Mouse (Mus musculus): Measurements from ENCODE around the gene Arsg. TPM values are rescaled to one million over a fixed set of nuclear protein-coding genes. Genes with fewer than 3 reads are reported as not detected.

Arsg gene
- polyA plus RNA-seq, 1 experiment from 2014 or later, result 3.6 TPM

- Histone ChIP-seq H3K9ac (ENCODE audit: low read length) (no peak overlapping the region), H3K27me3 (ENCODE audit: control insufficient read depth, insufficient read depth, low read length) (no peaks in the 10 kb centered on the region), H3K9me3 (replicated peaks; ENCODE audit: control insufficient read depth, low read length) (no peaks in the 10 kb centered on the region), H3K4me2 (ENCODE audit: low read depth, low read length) (no peak overlapping the region), H3K36me3 (ENCODE audit: control insufficient read depth, insufficient read depth) (peaks cover 22% of the 10 kb centered on the region), H3K4me1 (ENCODE audit: control insufficient read depth, insufficient read depth, low read length) (no peaks in the 10 kb centered on the region; the same call in 1 of the 2 replicates), H3K27ac (ENCODE audit: low read length) (no peak overlapping the region), H3K4me3 (ENCODE audit: low read length) (no peak overlapping the region)
- no peak for ATAC-seq (replicated peaks; ENCODE audit: extremely low read depth, insufficient read depth, low FRiP score)
- WGBS, result 63% methylated on average over 2 of the region's 2 CpGs
These were observed 101.4 kb downstream of the Arsg start for GRCm38 (mm10) chr11:109574604-109575003.

DNA sequence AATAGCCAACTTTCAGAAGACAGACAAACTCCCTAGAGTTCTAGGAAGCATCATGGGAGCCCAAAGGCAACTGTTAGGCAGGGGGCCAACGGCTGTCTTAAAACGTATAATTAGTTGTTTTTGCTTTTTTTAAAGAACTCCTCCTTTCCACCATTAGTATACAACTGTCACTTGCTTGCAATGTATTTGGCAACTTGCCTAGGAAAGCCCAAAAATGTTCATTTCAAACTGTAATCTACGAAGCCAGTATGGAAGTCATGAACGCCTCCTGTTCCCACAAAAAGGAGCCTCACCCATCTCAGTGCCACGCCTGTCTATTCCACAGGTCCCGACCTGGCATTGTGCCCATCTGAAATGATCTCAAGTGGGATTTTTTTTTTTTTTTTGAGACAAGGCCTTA lies 102.7 kb downstream of the Arsg start:
- H3K4me3 ChIP-seq (ENCODE audit: low read length), result no peak overlapping the region
- H3K36me3 ChIP-seq (ENCODE audit: control insufficient read depth, insufficient read depth), result peaks cover 30% of the 10 kb centered on the region
- no peaks in the 10 kb centered on the region for H3K4me1 ChIP-seq (ENCODE audit: control insufficient read depth, insufficient read depth, low read length)
- 79% methylated on average over 6 of the region's 6 CpGs for WGBS
- no peak overlapping the region for H3K27ac ChIP-seq (ENCODE audit: low read length)
- no peaks in the 10 kb centered on the region for H3K27me3 ChIP-seq (ENCODE audit: control insufficient read depth, insufficient read depth, low read length)
- no peak for ATAC-seq (replicated peaks; ENCODE audit: extremely low read depth, insufficient read depth, low FRiP score)
- no peak overlapping the region for H3K4me2 ChIP-seq (ENCODE audit: low read depth, low read length)
- no peaks in the 10 kb centered on the region for H3K9me3 ChIP-seq (replicated peaks; ENCODE audit: control insufficient read depth, low read length)
- no peak overlapping the region for H3K9ac ChIP-seq (ENCODE audit: low read length)

GRCm38 (mm10) chr11:109578536-109578935 lies 105.4 kb downstream of the Arsg start:
- no peaks in the 10 kb centered on the region for H3K9me3 ChIP-seq (replicated peaks; ENCODE audit: control insufficient read depth, low read length)
- H3K27me3 ChIP-seq (ENCODE audit: control insufficient read depth, insufficient read depth, low read length), result no peaks in the 10 kb centered on the region
- no peaks in the 10 kb centered on the region for H3K4me1 ChIP-seq (ENCODE audit: control insufficient read depth, insufficient read depth, low read length)
- H3K4me2 ChIP-seq (ENCODE audit: low read depth, low read length), result no peak overlapping the region
- H3K4me3 ChIP-seq (ENCODE audit: low read length), result no peak overlapping the region
- WGBS, result 70% methylated on average over 3 of the region's 3 CpGs
- no peak for ATAC-seq (replicated peaks; ENCODE audit: extremely low read depth, insufficient read depth, low FRiP score)
- H3K9ac ChIP-seq (ENCODE audit: low read length), result no peak overlapping the region
- peaks cover 31% of the 10 kb centered on the region for H3K36me3 ChIP-seq (ENCODE audit: control insufficient read depth, insufficient read depth)
- H3K27ac ChIP-seq (ENCODE audit: low read length), result no peak overlapping the region

GRCm38 (mm10) chr11:109579999-109580398 lies 106.8 kb downstream of the Arsg start:
- H3K27me3 ChIP-seq (ENCODE audit: control insufficient read depth, insufficient read depth, low read length), result no peaks in the 10 kb centered on the region
- H3K4me2 ChIP-seq (ENCODE audit: low read depth, low read length), result no peak overlapping the region
- H3K36me3 ChIP-seq (ENCODE audit: control insufficient read depth, insufficient read depth), result peaks cover 31% of the 10 kb centered on the region
- H3K9ac ChIP-seq (ENCODE audit: low read length), result no peak overlapping the region
- no peak for ATAC-seq (replicated peaks; ENCODE audit: extremely low read depth, insufficient read depth, low FRiP score)
- no peak overlapping the region for H3K27ac ChIP-seq (ENCODE audit: low read length)
- 92% methylated on average over 9 of the region's 9 CpGs for WGBS
- H3K9me3 ChIP-seq (replicated peaks; ENCODE audit: control insufficient read depth, low read length), result no peaks in the 10 kb centered on the region
- H3K4me1 ChIP-seq (ENCODE audit: control insufficient read depth, insufficient read depth, low read length), result no peaks in the 10 kb centered on the region
- H3K4me3 ChIP-seq (ENCODE audit: low read length), result no peak overlapping the region

DNA sequence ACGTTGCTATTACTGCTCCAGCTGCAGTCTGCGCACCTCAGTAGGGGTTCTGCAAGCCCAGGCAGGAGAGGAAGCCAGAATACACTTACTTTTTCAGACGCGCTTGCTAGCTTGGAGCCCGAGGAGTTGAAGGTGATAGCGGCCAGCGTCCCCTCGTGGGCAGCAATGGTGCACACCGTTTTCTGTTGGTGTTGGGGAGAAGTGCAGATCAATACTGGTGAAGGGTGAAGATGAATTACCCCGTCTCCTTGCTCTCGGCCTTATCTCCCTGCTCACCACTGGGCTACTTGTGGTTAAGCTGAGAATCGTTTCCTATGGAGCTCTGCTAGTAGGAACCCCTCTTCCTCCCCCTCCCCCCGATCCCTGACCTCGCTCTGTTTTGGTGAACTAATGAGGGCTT lies 110.8 kb downstream of the Arsg start:
- no peak for ATAC-seq (replicated peaks; ENCODE audit: extremely low read depth, insufficient read depth, low FRiP score)
- Histone ChIP-seq H3K4me3 (ENCODE audit: low read length) (no peak overlapping the region), H3K36me3 (ENCODE audit: control insufficient read depth, insufficient read depth) (peaks cover 21% of the 10 kb centered on the region), H3K4me1 (ENCODE audit: control insufficient read depth, insufficient read depth, low read length) (peaks cover 15% of the 10 kb centered on the region), H3K4me2 (ENCODE audit: low read depth, low read length) (no peak overlapping the region), H3K27ac (ENCODE audit: low read length) (no peak overlapping the region), H3K9ac (ENCODE audit: low read length) (no peak overlapping the region), H3K27me3 (ENCODE audit: control insufficient read depth, insufficient read depth, low read length) (no peaks in the 10 kb centered on the region), H3K9me3 (replicated peaks; ENCODE audit: control insufficient read depth, low read length) (no peaks in the 10 kb centered on the region)
- 69% methylated on average over 14 of the region's 14 CpGs for WGBS

DNA sequence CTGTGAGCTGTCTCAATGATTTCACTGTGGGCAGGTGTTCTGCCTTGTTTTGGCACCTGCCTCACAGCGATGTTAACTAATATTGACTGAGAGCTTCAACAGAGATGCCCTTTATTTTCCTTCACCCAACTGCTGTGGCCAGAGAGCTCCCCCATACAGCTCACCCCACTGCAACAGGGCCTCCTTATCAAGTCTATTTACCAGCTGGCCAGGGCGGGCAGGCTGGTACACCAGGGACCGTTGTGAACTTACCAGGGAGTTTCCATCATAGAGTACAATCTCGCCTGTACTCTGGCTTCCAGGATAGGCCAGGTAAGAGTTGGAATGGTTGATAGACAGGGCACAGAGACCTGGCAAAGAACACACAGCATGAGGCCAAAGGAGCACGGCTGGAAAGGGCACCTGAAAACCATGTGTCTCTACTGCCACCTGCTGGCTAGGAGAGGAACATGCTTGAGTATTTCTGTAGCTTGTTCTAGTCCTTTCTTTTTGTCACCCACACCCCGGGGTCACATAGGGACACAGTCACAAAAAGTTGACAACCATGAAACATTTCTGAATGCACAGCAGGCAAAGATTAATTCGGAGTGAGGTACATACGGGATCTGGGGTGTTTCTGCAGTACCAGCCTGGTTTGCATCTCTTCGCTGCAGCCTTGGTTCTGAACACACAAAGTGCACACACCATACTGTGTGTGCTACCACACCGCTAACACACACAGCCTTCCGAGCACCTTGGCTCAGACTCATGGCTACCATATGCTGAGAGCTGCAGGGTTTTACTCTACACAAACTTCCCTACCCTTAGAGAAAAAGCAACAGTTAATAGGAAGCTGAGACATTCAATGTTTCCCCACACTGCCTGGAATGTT lies 111.9 kb downstream of the Arsg start:
- H3K4me2 ChIP-seq (ENCODE audit: low read depth, low read length), result no peak overlapping the region

GRCm38 (mm10) chr11:109586424-109586823 lies 113.2 kb downstream of the Arsg start:
- WGBS, result 70% methylated on average over 2 of the region's 2 CpGs
- no peaks in the 10 kb centered on the region for H3K9me3 ChIP-seq (replicated peaks; ENCODE audit: control insufficient read depth, low read length)
- H3K36me3 ChIP-seq (ENCODE audit: control insufficient read depth, insufficient read depth), result peaks cover 9% of the 10 kb centered on the region
- no peak overlapping the region for H3K4me3 ChIP-seq (ENCODE audit: low read length)
- peaks cover 25% of the 10 kb centered on the region for H3K4me1 ChIP-seq (ENCODE audit: control insufficient read depth, insufficient read depth, low read length)
- H3K27ac ChIP-seq (ENCODE audit: low read length), result no peak overlapping the region
- ATAC-seq (replicated peaks; ENCODE audit: extremely low read depth, insufficient read depth, low FRiP score), result no peak
- no peak overlapping the region for H3K4me2 ChIP-seq (ENCODE audit: low read depth, low read length)
- no peaks in the 10 kb centered on the region for H3K27me3 ChIP-seq (ENCODE audit: control insufficient read depth, insufficient read depth, low read length)
- no peak overlapping the region for H3K9ac ChIP-seq (ENCODE audit: low read length)

More for the DNA sequence above, 111.9 kb downstream of the Arsg start:
- no peak overlapping the region for H3K27ac ChIP-seq (ENCODE audit: low read length)
- H3K27me3 ChIP-seq (ENCODE audit: control insufficient read depth, insufficient read depth, low read length), result no peaks in the 10 kb centered on the region
- H3K9me3 ChIP-seq (replicated peaks; ENCODE audit: control insufficient read depth, low read length), result no peaks in the 10 kb centered on the region
- peaks cover 14% of the 10 kb centered on the region for H3K36me3 ChIP-seq (ENCODE audit: control insufficient read depth, insufficient read depth)
- 48% methylated on average over 11 of the region's 11 CpGs for WGBS
- H3K4me1 ChIP-seq (ENCODE audit: control insufficient read depth, insufficient read depth, low read length), result peaks cover 22% of the 10 kb centered on the region
- no peak overlapping the region for H3K4me3 ChIP-seq (ENCODE audit: low read length)
- ATAC-seq (replicated peaks; ENCODE audit: extremely low read depth, insufficient read depth, low FRiP score), result no peak
- H3K9ac ChIP-seq (ENCODE audit: low read length), result no peak overlapping the region

DNA sequence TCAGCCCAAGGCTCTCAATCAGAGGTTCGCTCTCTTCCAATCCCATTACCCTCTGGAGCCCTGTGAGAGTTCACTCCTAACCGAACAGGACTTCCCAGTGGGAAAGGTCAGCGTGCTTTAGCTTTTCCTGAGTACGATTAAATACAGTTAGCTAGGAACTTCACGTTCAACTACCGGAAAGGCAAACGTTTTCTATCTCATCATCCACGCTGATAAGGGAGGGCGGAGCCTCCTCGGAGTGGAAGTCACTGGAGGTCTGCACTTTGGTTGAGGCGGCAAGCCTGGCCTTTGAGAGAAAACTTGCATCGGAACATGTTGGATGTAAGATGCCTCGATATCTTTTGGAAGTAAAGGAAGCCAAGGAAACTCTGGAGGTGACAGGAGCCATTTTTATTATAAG lies 113.8 kb downstream of the Arsg start:
- peaks cover 25% of the 10 kb centered on the region for H3K4me1 ChIP-seq (ENCODE audit: control insufficient read depth, insufficient read depth, low read length)
- H3K9me3 ChIP-seq (replicated peaks; ENCODE audit: control insufficient read depth, low read length), result no peaks in the 10 kb centered on the region
- no peak overlapping the region for H3K9ac ChIP-seq (ENCODE audit: low read length)
- peak overlapping the region; percentile 16 for H3K4me2 ChIP-seq (ENCODE audit: low read depth, low read length)
- no peaks in the 10 kb centered on the region for H3K27me3 ChIP-seq (ENCODE audit: control insufficient read depth, insufficient read depth, low read length)
- WGBS, result 31% methylated on average over 13 of the region's 13 CpGs
- 0 out of 2 replicates have a peak, but pooled peaks have one; percentile 9 for ATAC-seq (replicated peaks; ENCODE audit: extremely low read depth, insufficient read depth, low FRiP score)
- peaks cover 6% of the 10 kb centered on the region for H3K36me3 ChIP-seq (ENCODE audit: control insufficient read depth, insufficient read depth)
- H3K27ac ChIP-seq (ENCODE audit: low read length), result peak overlapping the region; percentile 82
- no peak overlapping the region for H3K4me3 ChIP-seq (ENCODE audit: low read length)

DNA sequence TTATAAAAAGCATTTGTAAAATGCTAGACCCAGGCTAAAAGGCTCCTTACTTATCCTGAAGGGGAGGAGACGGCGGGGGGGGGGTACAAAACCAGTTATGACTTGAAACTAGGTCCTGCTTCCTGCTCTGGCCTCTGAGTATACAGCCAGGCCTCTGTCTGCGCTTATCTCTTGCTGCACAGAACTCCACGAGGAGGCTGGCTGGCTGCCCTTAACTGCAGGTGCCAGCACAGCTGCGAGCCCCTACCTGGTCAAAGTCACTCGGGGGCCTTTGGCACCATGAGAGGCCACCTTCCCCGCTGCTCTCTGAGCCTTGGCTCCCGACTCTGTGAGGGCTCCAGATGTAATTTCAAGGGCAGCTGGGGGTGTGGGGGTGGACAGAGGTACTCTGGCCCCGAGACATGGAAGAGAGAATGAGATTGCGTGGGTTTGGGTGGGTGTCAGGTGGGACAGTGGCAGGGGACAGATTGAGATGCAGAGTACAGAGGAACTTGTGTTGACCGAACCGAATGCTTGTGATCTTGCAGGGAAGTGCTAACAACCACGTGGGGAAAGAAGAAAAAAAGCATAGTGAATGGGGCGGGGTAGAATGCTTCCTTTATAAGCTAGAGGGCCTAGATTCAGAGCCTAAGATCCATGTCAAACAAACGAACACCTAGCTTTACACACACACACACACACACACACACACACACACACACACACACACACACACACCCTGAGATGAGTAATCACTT lies 114.6 kb downstream of the Arsg start:
- Histone ChIP-seq H3K9me3 (replicated peaks; ENCODE audit: control insufficient read depth, low read length) (no peaks in the 10 kb centered on the region), H3K27ac (ENCODE audit: low read length) (peak overlapping the region; percentile 82), H3K36me3 (ENCODE audit: control insufficient read depth, insufficient read depth) (peaks cover 3% of the 10 kb centered on the region; the same call in 1 of the 2 replicates), H3K4me3 (ENCODE audit: low read length) (no peak overlapping the region), H3K4me2 (ENCODE audit: low read depth, low read length) (peak overlapping the region; percentile 49), H3K9ac (ENCODE audit: low read length) (0 out of 2 replicates have a peak overlapping the region, but pooled peaks have one; percentile 46), H3K27me3 (ENCODE audit: control insufficient read depth, insufficient read depth, low read length) (no peaks in the 10 kb centered on the region), H3K4me1 (ENCODE audit: control insufficient read depth, insufficient read depth, low read length) (peaks cover 25% of the 10 kb centered on the region)
- 23% methylated on average over 15 of the region's 15 CpGs for WGBS
- peak; percentile 79 for ATAC-seq (replicated peaks; ENCODE audit: extremely low read depth, insufficient read depth, low FRiP score)

Measured in heart, embryonic 16.5 days (tissue).